In genomic region chr6:120193793-120194192, GRCm38 (mm10) we compare ENCODE assay signal across 11 mouse cellular contexts.
"Had no signal": no experiment of that assay in that cellular context is flagged by ENCODE, and none has a peak within 500 bp of the region (broad histone marks: within the 10 kb centered on the region; RNA-seq: fewer than 3 reads in every experiment).

No protein-coding gene starts in this region.

- H3K36me3 ChIP-seq: limb, embryonic 10.5 days; limb, embryonic 13.5 days; liver, embryonic 15.5 days; midbrain, embryonic 10.5 days; midbrain, embryonic 13.5 days; stomach, embryonic 15.5 days had no signal

- ATAC-seq: midbrain, embryonic 13.5 days; midbrain, embryonic 16.5 days had no signal

- H3K27ac ChIP-seq: kidney, postnatal 0 days; layer of hippocampus, adult 2 months; limb, embryonic 10.5 days; limb, embryonic 13.5 days; midbrain, embryonic 13.5 days; stomach, embryonic 15.5 days had no signal

- H3K9ac ChIP-seq: limb, embryonic 13.5 days; liver, embryonic 15.5 days; lung, embryonic 14.5 days; midbrain, embryonic 13.5 days; stomach, embryonic 15.5 days had no signal

- H3K9me3 ChIP-seq: limb, embryonic 10.5 days; limb, embryonic 13.5 days; liver, embryonic 15.5 days; megakaryocyte, embryonic 14.5 days; midbrain, embryonic 10.5 days; midbrain, embryonic 13.5 days; stomach, embryonic 15.5 days had no signal

- H3K27me3 ChIP-seq: stomach, embryonic 15.5 days had no signal

- H3K4me2 ChIP-seq: limb, embryonic 13.5 days; lung, embryonic 14.5 days; midbrain, embryonic 13.5 days; stomach, embryonic 15.5 days had no signal

- H3K4me3 ChIP-seq: layer of hippocampus, adult 2 months; limb, embryonic 10.5 days; limb, embryonic 13.5 days; liver, embryonic 15.5 days; midbrain, embryonic 10.5 days; midbrain, embryonic 13.5 days; stomach, embryonic 15.5 days had no signal
